Mouse (Mus musculus) gastrocnemius, adult 18-20 months (tissue): ENCODE results near the gene Ankrd35. TPM values are rescaled to one million over a fixed set of nuclear protein-coding genes. Genes with fewer than 3 reads are reported as not detected.

Experiments used
- total RNA-seq, 2 experiments: library from RNA; stranded (reverse); gene quantifications; 2 replicates each; pipeline ENCODE4 v1.2.3; 2021

Ankrd35 gene
- total RNA-seq, 2 experiments from 2014 or later, result 0.18 to 0.31 TPM

Other genes starting within 250 kb of the Ankrd35 start
- not detected for gene BC107364, start 217.8 kb upstream of the Ankrd35 start, total RNA-seq
- 100 to 1,000 TPM; 622 to 636 TPM for gene Hfe2, start 145.0 kb upstream of the Ankrd35 start, total RNA-seq
- gene Txnip, start 112.2 kb upstream of the Ankrd35 start, total RNA-seq, result 100 to 1,000 TPM; 344 to 646 TPM
- gene Gm16253, start 93.1 kb upstream of the Ankrd35 start, total RNA-seq, result 1 to 10 TPM; 1.2 to 2.0 TPM
- gene Polr3gl, start 76.0 kb upstream of the Ankrd35 start, total RNA-seq, result 10 to 100 TPM; 44.0 to 56.1 TPM
- gene Ankrd34a, start 73.5 kb upstream of the Ankrd35 start, total RNA-seq, result 1 to 10 TPM; 1.0 to 1.7 TPM
- 1 to 10 TPM; 4.2 to 7.6 TPM for gene Lix1l, start 69.0 kb upstream of the Ankrd35 start, total RNA-seq
- 10 to 100 TPM; 24.4 to 33.3 TPM for gene Rbm8a, start 40.2 kb upstream of the Ankrd35 start, total RNA-seq
- 10 to 100 TPM; 27.9 to 28.6 TPM for gene Pex11b, start 34.8 kb upstream of the Ankrd35 start, total RNA-seq
- gene Gm42957, start 34.7 kb upstream of the Ankrd35 start, total RNA-seq, result under 1 TPM in 1 of 2 experiments, not detected in 1; 0.07 TPM
- under 1 TPM; 0.34 to 0.74 TPM for gene Itga10, start 24.5 kb upstream of the Ankrd35 start, total RNA-seq
- gene Pias3, start 26.3 kb downstream of the Ankrd35 start, total RNA-seq, result 1 to 10 TPM; 6.1 to 7.5 TPM
- under 1 TPM; 0.50 to 0.76 TPM for gene Nudt17, start 38.4 kb downstream of the Ankrd35 start, total RNA-seq
- 10 to 100 TPM; 21.0 to 22.4 TPM for gene Polr3c, start 57.5 kb downstream of the Ankrd35 start, total RNA-seq
- 100 to 1,000 TPM in 1 of 2 experiments, 10 to 100 TPM in 1; 55.7 to 103 TPM for gene Rnf115, start 57.5 kb downstream of the Ankrd35 start, total RNA-seq
- gene Pdzk1, start 159.2 kb downstream of the Ankrd35 start, total RNA-seq, result under 1 TPM in 1 of 2 experiments, not detected in 1; 0.18 TPM
- gene Cd160, start 159.2 kb downstream of the Ankrd35 start, total RNA-seq, result not detected
- gene Gja5, start 234.6 kb downstream of the Ankrd35 start, total RNA-seq, result 1 to 10 TPM; 1.7 to 2.8 TPM
- 10 to 100 TPM; 17.6 to 18.2 TPM for gene Gpr89, start 235.2 kb downstream of the Ankrd35 start, total RNA-seq